Mouse (Mus musculus) liver, embryonic 12.5 days (tissue): ENCODE measurements around the gene Efna5. TPM values are rescaled to one million over a fixed set of nuclear protein-coding genes. Genes with fewer than 3 reads are reported as not detected.

Experiments
- ATAC-seq: fragments of 200-750 bp; cut with Nextera tagmentation; 2 replicates; pipeline ENCODE4 v1.8.0; 2017; ENCODE audit warnings: moderate number of reproducible peaks, mild to moderate bottlenecking, moderate library complexity
- H3K27ac ChIP-seq: fragments of 300-500 bp; sonication (generic); 2 replicates; pipeline ENCODE4 v1.5.1; 2016; ENCODE audit warnings: mild to moderate bottlenecking
- H3K27me3 ChIP-seq: fragments of 300-500 bp; sonication (generic); replicated peaks from 2 replicates; pipeline ENCODE4 v1.6.1; 2016; ENCODE audit warnings: mild to moderate bottlenecking, moderate library complexity
- H3K36me3 ChIP-seq: fragments of 300-500 bp; sonication (generic); 2 replicates; pipeline ENCODE4 v1.6.1; 2016; ENCODE audit warnings: mild to moderate bottlenecking, moderate library complexity
- H3K4me1 ChIP-seq: fragments of 300-500 bp; sonication (generic); 2 replicates; pipeline ENCODE4 v1.6.1; 2016
- H3K4me2 ChIP-seq: fragments of 300-500 bp; sonication (generic); 2 replicates; pipeline ENCODE4 v1.6.1; 2016; ENCODE audit warnings: mild to moderate bottlenecking, moderate library complexity
- H3K4me3 ChIP-seq: fragments of 300-500 bp; sonication (generic); 2 replicates; pipeline ENCODE4 v1.5.1; 2016; ENCODE audit warnings: mild to moderate bottlenecking, moderate library complexity
- H3K9ac ChIP-seq: fragments of 300-500 bp; sonication (generic); 2 replicates; pipeline ENCODE4 v1.6.1; 2016; ENCODE audit warnings: mild to moderate bottlenecking, moderate library complexity
- H3K9me3 ChIP-seq: fragments of 300-500 bp; sonication (generic); replicated peaks from 2 replicates; pipeline ENCODE4 v1.6.1; 2016; ENCODE audit warnings: mild to moderate bottlenecking, moderate library complexity
- WGBS: fragments of 180-500 bp; shearing (Covaris S2); methylation state at CpG from one replicate; pipeline ENCODE4 v1.1.7; 2016; ENCODE audit not compliant: insufficient replicate concordance; 5-methylcytosine and 5-hydroxymethylcytosine counted together
- polyA plus RNA-seq: library from polyadenylated mRNA; unstranded; fragments of >200 nt; fragmentation: Nextera tagmentation; extraction: Ambion mirVana; gene quantifications from 2 replicates; pipeline ENCODE4 v1.2.1, GENCODE M21; 2016

Gene Efna5
- polyA plus RNA-seq, 1 experiment from 2014 or later: 4.4 TPM

- H3K9ac ChIP-seq: no peak overlapping the region
- no peak overlapping the region for H3K4me3 ChIP-seq
- ATAC-seq: no peak
- no peaks in the 10 kb centered on the region for H3K9me3 ChIP-seq
- H3K27me3 ChIP-seq: no peaks in the 10 kb centered on the region
- no peaks in the 10 kb centered on the region for H3K4me1 ChIP-seq
- no peak overlapping the region for H3K27ac ChIP-seq
- H3K36me3 ChIP-seq: no peaks in the 10 kb centered on the region
- no peak overlapping the region for H3K4me2 ChIP-seq
- WGBS: 55% methylated on average over 12 of the region's 12 CpGs
Measured at GRCm38 (mm10) chr17:62717426-62718131, 163.5 kb downstream of the Efna5 start.

- no peak overlapping the region for H3K9ac ChIP-seq
- H3K27me3 ChIP-seq: no peaks in the 10 kb centered on the region
- no peak overlapping the region for H3K4me3 ChIP-seq
- H3K4me2 ChIP-seq: no peak overlapping the region
- 66% methylated on average over 3 of the region's 3 CpGs for WGBS
- H3K27ac ChIP-seq: no peak overlapping the region
- H3K36me3 ChIP-seq: no peaks in the 10 kb centered on the region
- H3K4me1 ChIP-seq: no peaks in the 10 kb centered on the region
- no peaks in the 10 kb centered on the region for H3K9me3 ChIP-seq
- ATAC-seq: no peak
Measured at GRCm38 (mm10) chr17:62713455-62713854, 167.7 kb downstream of the Efna5 start.

GRCm38 (mm10) chr17:62706418-62706817 is 174.7 kb downstream of the Efna5 start:
- Histone ChIP-seq H3K4me1 (no peaks in the 10 kb centered on the region), H3K9me3 (no peaks in the 10 kb centered on the region), H3K27ac (no peak overlapping the region), H3K27me3 (no peaks in the 10 kb centered on the region), H3K36me3 (no peaks in the 10 kb centered on the region), H3K9ac (no peak overlapping the region), H3K4me2 (no peak overlapping the region), H3K4me3 (no peak overlapping the region)
- 51% methylated on average over 6 of the region's 6 CpGs for WGBS
- ATAC-seq: no peak

GRCm38 (mm10) chr17:62702020-62702814 is 178.9 kb downstream of the Efna5 start:
- no peaks in the 10 kb centered on the region for H3K9me3 ChIP-seq
- ATAC-seq: no peak
- no peaks in the 10 kb centered on the region for H3K36me3 ChIP-seq
- no peak overlapping the region for H3K27ac ChIP-seq
- no peak overlapping the region for H3K4me2 ChIP-seq
- H3K9ac ChIP-seq: no peak overlapping the region
- H3K27me3 ChIP-seq: no peaks in the 10 kb centered on the region
- 64% methylated on average over 9 of the region's 9 CpGs for WGBS
- no peak overlapping the region for H3K4me3 ChIP-seq
- H3K4me1 ChIP-seq: no peaks in the 10 kb centered on the region

GRCm38 (mm10) chr17:62700791-62701602 is 180.1 kb downstream of the Efna5 start:
- Histone ChIP-seq H3K4me2 (no peak overlapping the region), H3K9ac (no peak overlapping the region), H3K9me3 (no peaks in the 10 kb centered on the region), H3K27me3 (no peaks in the 10 kb centered on the region), H3K4me1 (no peaks in the 10 kb centered on the region), H3K36me3 (no peaks in the 10 kb centered on the region), H3K27ac (no peak overlapping the region), H3K4me3 (no peak overlapping the region)
- WGBS: 68% methylated on average over 9 of the region's 9 CpGs
- ATAC-seq: no peak

- no peak overlapping the region for H3K4me2 ChIP-seq
- WGBS: 76% methylated on average over 9 of the region's 9 CpGs
- no peak for ATAC-seq
- H3K27ac ChIP-seq: no peak overlapping the region
- no peaks in the 10 kb centered on the region for H3K4me1 ChIP-seq
- H3K4me3 ChIP-seq: no peak overlapping the region
- H3K9ac ChIP-seq: no peak overlapping the region
- H3K9me3 ChIP-seq: no peaks in the 10 kb centered on the region
- H3K36me3 ChIP-seq: no peaks in the 10 kb centered on the region
- no peaks in the 10 kb centered on the region for H3K27me3 ChIP-seq
Measured at GRCm38 (mm10) chr17:62694958-62695437, 186.1 kb downstream of the Efna5 start.

- Histone ChIP-seq H3K9me3 (no peaks in the 10 kb centered on the region), H3K27me3 (no peaks in the 10 kb centered on the region), H3K4me3 (no peak overlapping the region), H3K9ac (no peak overlapping the region), H3K27ac (no peak overlapping the region), H3K4me2 (no peak overlapping the region), H3K4me1 (no peaks in the 10 kb centered on the region), H3K36me3 (no peaks in the 10 kb centered on the region)
- no peak for ATAC-seq
- 44% methylated on average over 4 of the region's 4 CpGs for WGBS
Measured at GRCm38 (mm10) chr17:62692242-62692641, 188.9 kb downstream of the Efna5 start.

GRCm38 (mm10) chr17:62691201-62691715 is 189.9 kb downstream of the Efna5 start:
- WGBS: 58% methylated on average over 4 of the region's 4 CpGs
- no peak overlapping the region for H3K4me3 ChIP-seq
- no peak for ATAC-seq
- H3K36me3 ChIP-seq: no peaks in the 10 kb centered on the region
- no peaks in the 10 kb centered on the region for H3K9me3 ChIP-seq
- no peak overlapping the region for H3K4me2 ChIP-seq
- H3K4me1 ChIP-seq: no peaks in the 10 kb centered on the region
- H3K27ac ChIP-seq: no peak overlapping the region
- no peaks in the 10 kb centered on the region for H3K27me3 ChIP-seq
- no peak overlapping the region for H3K9ac ChIP-seq

GRCm38 (mm10) chr17:62690256-62690655 is 190.9 kb downstream of the Efna5 start:
- H3K4me2 ChIP-seq: no peak overlapping the region
- H3K4me3 ChIP-seq: no peak overlapping the region
- no peaks in the 10 kb centered on the region for H3K4me1 ChIP-seq
- no peaks in the 10 kb centered on the region for H3K27me3 ChIP-seq
- H3K9me3 ChIP-seq: no peaks in the 10 kb centered on the region
- no peak overlapping the region for H3K27ac ChIP-seq
- H3K36me3 ChIP-seq: no peaks in the 10 kb centered on the region
- no peak overlapping the region for H3K9ac ChIP-seq
- no peak for ATAC-seq
- WGBS: 66% methylated on average over 8 of the region's 8 CpGs

GRCm38 (mm10) chr17:62689646-62690045 is 191.5 kb downstream of the Efna5 start:
- ATAC-seq: no peak
- no peaks in the 10 kb centered on the region for H3K36me3 ChIP-seq
- H3K4me1 ChIP-seq: no peaks in the 10 kb centered on the region
- no peak overlapping the region for H3K9ac ChIP-seq
- no peak overlapping the region for H3K4me2 ChIP-seq
- 52% methylated on average over 4 of the region's 4 CpGs for WGBS
- no peak overlapping the region for H3K27ac ChIP-seq
- H3K9me3 ChIP-seq: no peaks in the 10 kb centered on the region
- H3K27me3 ChIP-seq: no peaks in the 10 kb centered on the region
- no peak overlapping the region for H3K4me3 ChIP-seq

GRCm38 (mm10) chr17:62687369-62687768 is 193.7 kb downstream of the Efna5 start:
- Histone ChIP-seq H3K4me3 (no peak overlapping the region), H3K27me3 (no peaks in the 10 kb centered on the region), H3K9me3 (no peaks in the 10 kb centered on the region), H3K4me2 (no peak overlapping the region), H3K27ac (no peak overlapping the region), H3K36me3 (no peaks in the 10 kb centered on the region), H3K9ac (no peak overlapping the region), H3K4me1 (no peaks in the 10 kb centered on the region)
- ATAC-seq: no peak
- WGBS: 27% methylated on average over 6 of the region's 6 CpGs

- H3K4me1 ChIP-seq: no peaks in the 10 kb centered on the region
- no peak overlapping the region for H3K4me3 ChIP-seq
- H3K4me2 ChIP-seq: no peak overlapping the region
- H3K9ac ChIP-seq: no peak overlapping the region
- no peak for ATAC-seq
- H3K27ac ChIP-seq: no peak overlapping the region
- no peaks in the 10 kb centered on the region for H3K36me3 ChIP-seq
- no peaks in the 10 kb centered on the region for H3K9me3 ChIP-seq
- no peaks in the 10 kb centered on the region for H3K27me3 ChIP-seq
- WGBS: 45% methylated on average over 6 of the region's 6 CpGs
Measured at GRCm38 (mm10) chr17:62685181-62685580, 195.9 kb downstream of the Efna5 start.
